Mouse (Mus musculus) skeletal muscle tissue, adult 2 months (tissue): ENCODE measurements around the gene Slc24a3.

Source experiments
- DNase-seq: peaks from one replicate; pipeline ENCODE4 v3.0.0-alpha.2; 2012; ENCODE audit warnings: low read depth, low spot score

The Slc24a3 gene

DNA sequence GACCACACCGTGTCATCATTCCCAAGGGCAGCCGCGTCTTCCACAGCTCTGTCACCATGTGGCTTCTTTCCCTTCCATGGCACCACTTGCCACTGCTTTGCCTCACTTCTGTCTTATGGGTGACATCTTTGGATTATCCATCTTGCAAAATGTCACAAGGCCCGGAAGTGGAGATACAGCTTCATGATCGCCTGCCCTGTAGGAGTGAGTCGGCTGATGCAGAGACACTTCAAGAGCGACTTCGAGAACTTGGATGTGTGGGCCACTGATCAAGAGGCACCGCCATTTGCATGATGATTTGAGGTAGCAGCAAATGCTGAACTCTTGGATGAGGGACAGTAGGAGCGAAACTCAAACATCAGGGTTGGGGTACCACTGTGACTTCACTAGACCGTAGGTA lies 46.0 kb downstream of the Slc24a3 start:
- DNase-seq = no peak

DNA sequence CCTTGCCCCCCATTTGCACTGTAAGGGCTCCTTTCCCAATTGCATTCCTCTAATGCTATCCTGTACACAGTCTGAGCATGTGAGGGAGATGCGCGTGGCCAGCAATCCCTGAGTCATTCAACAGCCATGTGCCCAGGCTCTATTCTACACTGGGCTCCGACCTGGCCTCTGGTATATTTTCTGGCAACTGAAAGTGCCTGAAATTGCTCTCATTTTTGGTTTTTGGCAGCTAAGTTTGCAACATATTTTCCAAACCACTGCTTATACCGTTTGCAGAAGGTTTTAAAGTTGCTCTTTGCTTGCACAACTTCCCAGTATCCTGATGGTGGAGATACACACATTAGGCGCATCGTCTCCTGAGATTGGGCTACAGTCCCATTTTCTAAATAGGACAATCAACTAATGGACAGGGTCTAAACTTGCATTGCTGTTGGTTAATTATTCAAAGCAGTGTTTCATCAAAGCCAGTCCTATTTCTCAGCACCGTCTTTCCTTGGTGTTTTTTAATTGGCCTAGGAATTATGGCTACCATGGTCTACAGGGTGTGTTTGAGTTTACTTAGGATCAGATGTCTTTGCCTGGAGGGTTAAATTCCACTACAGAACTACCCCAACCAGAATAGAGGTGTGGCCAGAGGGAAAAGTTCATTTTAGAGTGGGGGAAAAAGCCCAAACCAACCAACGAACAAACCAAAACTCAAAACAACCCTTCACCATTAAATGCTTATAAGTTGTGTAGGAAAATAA lies 46.7 kb downstream of the Slc24a3 start:
- DNase-seq = no peak

DNA sequence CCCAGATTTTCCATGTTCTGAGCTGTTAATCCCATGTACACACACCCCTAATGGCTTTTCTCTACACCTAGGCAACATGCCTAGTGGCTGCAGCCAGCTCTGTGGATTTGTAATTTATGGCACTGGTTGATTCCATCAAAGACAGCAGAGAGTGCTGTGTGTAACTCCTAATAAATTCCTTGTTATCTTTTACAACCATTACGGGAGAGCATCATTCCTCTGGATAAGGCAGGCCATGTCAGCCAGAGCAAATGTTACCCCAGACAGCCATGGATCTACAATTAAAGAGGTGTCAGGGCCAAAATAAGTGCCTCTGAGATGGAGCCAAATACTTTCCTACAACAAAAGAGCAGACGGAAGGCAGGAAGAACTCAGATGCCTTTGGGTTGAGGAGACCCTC lies 49.0 kb downstream of the Slc24a3 start:
- no peak for DNase-seq

DNA sequence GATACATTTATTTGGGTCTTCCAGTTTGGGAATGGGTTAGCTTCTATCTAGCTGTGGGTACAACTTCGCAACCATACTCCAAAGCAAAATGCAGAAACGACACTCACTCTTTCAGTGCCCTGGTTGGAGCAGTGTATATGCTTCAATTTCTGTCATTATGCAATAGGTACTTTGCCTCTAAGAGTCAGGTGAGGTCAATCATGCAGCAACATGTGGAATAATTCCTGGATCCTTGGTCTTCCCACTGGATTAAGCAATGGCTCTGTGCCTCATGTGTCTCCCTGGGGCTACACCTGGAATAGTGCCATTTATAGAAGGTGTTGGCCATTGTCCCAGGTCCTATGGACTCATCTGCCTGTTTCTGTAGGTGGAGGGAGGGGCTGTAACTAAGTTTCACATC lies 49.9 kb downstream of the Slc24a3 start:
- no peak for DNase-seq

DNA sequence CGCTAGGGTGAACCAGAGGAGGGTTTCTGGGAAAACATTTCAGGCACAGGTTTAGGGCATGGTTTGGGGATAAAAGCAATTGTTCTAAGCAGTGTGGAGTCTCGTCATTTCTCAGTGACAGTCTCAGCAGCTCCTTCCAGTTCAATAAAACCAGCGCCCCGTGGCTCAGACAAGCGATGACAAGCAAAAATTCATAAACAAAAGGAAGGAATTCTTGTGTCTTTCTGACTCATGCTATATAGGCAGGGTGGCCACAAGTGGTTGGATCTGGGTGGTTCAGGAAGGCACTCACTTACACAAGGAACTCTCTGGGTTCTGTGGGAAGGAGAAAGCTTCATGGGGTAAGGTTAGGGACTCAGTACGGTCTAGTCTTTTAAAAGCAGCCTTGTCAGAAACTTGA lies 51.7 kb downstream of the Slc24a3 start:
- no peak for DNase-seq

DNA sequence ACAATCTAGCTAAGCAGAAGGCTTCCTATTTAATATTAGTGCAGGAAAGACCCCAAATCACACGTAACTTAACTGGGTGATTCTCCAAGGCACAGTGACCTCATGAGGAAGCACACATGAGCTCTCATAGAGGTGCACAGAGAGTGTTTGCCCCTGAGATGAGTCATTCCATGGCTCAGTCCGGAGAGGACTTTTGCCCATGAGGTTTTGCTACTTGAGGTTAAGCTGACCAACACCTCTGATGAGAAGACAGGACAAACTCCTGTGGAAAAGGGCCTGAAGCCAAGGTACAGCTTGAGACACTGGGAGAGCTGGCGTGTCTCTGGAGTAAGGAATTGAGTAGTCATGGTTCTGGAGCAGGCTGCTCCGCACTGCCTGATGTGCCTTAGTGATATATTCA lies 56.1 kb downstream of the Slc24a3 start:
- DNase-seq = no peak

DNA sequence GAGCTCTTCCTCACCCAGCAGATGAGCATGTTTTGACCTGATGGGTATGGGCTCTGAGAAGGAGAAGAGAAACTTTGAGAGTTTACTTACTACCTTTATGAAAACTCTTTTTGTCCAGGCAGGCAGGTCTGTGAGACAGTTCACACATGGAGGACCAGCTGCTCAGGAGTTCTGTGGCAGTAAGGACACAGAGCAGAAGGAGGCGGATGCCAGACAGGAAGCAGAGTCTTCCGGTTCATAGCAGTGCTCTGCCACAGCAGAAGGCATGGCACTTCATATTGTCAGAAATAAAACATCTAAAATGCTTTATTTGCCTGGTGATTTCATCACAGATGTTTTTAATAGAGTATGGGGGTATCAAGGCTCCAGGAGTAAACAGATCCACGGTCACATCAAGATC lies 58.1 kb downstream of the Slc24a3 start:
- no peak for DNase-seq

DNA sequence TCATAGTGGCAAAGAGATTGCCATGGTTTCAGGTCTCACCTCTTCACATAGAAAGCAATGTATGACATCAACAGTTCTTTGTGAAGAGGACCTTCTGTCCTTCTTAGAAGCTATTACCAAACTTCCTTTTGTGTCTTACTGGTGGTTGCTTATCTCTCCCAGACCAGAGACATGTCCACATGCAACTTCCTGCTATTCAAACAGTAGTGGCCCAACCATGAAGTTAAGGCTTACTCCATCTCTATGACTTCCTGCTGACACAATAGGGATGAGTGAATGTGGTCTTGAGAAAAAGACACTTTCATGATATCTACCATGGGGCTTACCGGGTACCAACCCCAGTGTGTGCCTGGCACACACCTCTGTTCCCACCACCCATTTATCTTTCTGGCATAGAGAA lies 58.5 kb downstream of the Slc24a3 start:
- no peak for DNase-seq

DNA sequence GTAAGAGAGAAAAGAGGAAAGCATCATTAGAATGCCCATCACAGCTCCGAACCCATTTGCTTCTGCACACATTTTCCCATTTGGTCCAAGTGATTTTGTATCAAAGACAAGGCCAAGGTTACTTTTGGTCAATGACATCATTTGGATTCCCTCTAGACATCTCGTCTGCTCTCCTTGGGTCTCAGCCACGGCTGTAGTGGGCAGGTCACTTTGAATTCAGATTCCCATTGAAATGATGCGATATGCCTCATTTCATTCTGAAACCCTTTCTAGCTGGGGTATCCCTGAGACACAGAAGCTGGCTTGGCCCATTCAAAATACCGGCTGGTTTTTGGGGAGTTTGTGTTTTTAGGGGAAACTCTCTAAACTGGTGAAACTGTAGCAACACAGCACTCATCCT lies 59.8 kb downstream of the Slc24a3 start:
- no peak for DNase-seq

DNA sequence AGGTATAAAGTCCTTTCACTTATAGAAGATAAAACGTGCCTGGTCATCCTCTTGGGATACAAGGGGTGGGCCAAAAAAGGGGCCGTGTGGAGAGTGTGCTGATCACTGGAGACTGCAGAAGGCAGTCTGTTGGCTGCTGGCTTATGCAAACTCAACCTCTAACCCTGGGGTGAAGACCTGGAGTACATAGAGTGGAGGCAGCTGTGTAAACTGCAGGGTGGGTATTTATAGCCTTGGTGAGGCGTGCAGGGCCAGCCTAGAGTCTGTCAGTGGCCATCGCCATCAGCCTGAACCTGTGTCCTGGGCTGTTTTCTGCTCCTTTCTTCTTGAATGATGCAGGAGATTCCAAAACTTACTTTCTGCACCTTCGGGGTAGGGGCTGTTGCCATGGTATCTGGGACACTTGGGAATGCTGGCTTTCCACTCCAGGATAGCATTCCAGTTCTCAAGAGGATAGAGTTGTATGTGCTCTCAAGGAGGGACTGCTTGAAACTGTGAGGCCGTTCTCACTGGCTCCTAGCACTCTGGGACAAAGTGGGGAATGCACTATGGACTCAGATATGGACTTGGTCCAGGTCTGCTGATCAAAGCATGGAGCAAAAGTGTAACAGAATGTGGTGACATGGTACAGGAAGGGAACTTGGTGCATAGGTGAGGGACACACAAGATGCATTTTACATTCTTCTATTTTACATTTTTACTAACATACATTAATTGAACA lies 65.4 kb downstream of the Slc24a3 start:
- DNase-seq = peak; percentile 11

DNA sequence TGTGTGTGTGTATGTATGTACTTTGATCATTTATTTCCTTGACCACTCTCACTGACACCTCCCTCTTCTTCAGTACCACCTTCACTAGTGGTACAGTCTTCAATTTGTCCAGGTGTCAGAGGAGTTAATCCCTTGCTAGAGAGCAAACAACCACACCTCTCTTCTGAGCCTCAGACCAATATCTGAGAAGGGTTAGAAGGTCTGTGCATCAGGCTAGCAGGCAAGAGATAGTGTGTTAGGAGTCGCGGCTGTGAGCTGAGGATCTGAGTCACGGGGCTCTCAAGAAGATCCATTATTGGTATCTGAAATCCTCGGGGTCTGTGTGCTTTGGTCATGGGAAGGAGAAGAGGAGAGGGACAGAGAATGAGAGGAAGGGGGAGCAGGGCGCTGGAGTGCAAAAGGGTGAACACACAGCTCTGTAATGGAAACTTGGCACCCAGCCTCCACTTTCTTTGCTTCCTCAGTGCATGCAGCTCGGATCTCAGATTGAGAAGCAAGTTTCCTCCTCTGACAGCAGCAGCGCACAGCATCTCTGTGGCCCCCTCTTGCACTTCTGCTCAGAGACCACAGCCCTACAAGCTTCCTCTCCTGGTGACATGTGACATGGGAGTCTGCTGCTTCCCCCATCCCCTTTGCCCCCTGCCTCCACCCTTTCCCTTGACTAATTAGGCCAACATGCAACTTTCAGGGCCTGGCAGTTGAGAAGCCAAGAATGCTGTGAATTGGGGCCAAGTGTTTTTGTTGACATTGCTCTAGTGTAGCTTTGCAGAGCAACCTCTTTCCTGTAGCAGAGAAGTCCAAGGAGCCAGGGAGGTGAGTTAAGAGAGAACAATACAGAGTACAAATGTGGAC lies 66.2 kb downstream of the Slc24a3 start:
- peak; percentile 54 for DNase-seq

DNA sequence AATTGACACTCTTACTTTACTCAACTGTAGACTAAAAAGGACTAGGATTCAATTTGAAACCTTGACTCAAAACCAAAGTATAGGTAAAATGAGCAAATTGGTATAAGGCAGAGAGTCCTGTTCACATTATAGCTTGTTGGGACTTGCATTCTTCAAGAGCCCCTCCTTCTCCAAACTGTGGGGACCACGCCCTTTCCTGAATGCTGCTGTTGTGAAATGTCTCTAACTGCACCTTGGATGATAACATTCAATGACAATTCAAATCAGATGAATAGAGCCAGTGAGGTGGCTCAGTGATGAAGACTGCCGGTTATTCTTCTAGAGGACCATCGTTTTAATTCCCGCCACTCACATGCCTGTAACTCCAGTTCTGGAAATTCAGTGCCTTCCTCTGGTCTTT lies 78.8 kb downstream of the Slc24a3 start:
- no peak for DNase-seq

DNA sequence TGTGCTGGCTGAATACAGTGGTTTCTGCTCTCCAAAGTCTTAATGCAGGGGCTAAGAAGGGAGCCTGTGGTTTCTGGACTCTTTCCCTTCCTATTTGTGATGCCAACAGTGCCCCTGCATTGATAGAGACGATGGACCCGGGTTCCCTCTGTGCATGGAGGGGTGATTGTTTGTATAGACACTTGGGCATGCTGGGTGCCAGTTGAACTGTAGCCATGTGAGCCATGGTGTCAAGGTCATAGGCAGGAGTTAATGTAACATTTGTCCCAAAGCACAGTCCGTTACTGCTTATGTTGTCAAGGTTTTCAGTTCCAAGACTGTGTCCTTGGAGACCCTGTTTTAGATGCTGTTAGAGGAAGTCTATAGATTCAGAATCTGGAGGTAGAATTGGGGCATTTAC lies 80.6 kb downstream of the Slc24a3 start:
- DNase-seq = no peak

DNA sequence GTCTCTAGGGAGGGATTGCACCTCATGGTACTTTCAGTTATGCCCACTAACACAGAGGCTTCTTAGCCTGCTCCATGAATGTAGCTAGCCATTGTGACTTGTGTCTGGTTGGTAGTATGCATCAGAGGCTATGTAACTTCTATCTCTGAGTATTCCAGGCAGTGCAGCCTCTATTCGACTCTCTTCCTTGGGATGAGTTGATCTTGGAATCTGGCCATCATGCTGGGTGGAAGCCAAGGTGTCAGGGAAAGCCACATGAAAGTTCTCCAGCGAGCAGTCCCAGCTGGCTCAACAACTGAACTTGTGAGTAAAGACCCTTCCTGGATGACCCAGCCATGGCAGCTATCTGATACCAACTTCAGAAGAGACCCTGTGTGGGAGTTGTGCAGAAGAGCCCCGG lies 89.8 kb downstream of the Slc24a3 start:
- peak; percentile 16 for DNase-seq

DNA sequence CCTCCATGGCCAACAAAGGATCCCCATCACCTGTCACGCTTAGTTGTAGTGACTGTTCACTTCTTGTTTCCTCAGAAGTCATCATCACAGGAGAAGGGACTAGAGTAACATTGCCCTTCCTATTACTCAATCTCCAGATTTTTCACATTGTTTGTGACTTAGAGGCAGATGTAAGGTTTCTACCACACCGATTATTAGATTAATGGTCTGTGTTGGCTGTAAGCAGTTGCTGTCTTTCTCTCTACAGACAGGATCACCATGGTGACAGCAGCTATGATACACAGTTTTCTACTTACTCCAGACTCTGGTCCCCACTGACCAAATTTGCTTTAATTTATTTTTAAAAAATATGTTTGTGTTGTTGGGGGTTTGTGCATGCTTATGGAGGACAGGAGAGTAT lies 90.3 kb downstream of the Slc24a3 start:
- no peak for DNase-seq

DNA sequence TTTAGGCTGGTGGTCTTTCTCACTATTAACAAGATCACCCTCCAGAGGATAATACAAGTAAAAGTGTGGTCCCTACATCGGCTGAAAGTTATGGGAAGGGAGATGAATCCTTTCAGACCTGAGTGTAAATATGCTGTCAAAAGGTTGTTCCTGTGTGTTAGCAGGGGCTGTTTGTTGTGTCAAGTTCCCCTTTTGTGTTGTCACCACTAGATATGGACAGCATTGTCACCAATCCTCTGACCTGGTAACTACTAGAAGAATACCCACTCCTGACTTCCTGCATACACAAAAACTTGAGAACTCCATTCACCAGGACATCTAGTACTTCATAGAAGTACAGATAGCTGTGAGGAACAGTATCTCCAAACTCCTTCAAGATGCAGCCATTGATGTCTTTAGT lies 93.0 kb downstream of the Slc24a3 start:
- no peak for DNase-seq

DNA sequence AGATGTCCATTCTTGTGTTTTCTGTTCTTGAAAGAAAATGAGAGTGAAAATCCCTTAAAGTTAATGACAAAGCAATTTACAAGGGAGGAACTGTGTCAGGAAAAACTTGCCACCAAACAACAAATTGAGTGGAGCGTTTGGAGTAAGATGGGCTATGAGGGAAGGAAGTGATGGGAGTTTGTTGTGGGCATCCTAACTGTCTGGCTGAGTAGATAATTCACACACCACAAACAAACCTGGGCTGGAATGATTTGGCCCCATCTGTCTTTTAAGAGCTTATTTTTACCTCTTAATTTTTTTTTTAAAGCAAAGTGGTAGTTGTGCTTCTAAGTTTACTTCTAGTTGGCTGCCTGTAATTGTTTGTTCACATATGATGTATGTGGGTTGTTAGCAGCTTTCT lies 94.6 kb downstream of the Slc24a3 start:
- DNase-seq = no peak

DNA sequence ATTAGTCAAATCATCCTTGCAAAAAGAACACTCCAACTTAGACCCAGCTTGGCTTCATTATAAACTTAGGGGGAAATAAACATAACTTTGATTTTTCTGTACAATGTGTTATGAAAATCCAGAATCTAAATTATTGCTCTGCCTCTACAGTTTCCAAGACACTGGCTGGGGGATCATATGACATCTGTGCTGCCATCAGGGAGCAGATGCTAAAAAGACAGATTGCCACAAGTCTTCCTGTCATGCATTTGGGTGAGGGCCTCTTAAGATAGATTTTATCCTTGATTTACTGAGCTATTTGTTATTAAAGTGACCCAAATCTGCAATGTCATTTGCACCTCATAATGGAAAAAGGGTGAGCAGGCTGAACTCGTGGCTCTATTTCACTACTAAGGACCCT lies 99.2 kb downstream of the Slc24a3 start:
- DNase-seq = no peak

DNA sequence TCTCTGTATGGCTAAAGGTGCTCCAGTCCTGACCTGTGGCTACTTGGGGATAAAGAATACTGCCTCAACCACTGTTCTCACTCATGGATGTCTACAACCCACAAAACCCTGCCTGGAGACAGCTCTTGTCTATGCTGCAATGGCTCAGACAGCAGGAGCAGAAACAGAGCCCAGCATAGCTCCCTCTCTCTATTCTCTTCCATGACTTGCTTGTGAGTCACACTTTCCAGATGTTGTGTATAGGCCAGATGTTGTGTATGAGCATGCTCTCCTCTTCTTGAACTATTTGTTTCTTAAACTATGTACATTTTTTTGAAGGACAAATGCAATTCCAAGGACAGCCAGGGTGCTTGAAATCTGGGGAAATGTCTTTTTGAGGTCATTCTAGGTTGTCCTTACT lies 101.4 kb downstream of the Slc24a3 start:
- no peak for DNase-seq

DNA sequence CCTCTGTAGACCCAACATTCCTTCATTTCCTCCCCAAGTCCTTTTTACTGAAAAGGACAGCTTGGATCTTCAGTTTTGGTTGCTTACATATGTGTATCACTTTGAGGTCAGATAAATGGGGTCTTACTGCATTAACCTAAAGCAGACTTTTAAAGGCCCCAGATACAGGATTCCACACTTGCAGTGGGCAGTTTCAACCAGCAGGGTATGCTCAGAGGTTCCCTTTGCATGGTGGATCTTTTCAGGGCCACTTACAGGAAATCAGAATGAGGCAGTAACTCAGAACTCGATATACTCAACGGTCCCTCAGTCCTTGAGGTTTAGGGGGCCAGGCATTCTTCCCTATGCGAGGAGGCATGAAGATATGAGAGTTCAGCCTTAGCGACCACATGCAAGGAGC lies 101.9 kb downstream of the Slc24a3 start:
- DNase-seq = no peak

DNA sequence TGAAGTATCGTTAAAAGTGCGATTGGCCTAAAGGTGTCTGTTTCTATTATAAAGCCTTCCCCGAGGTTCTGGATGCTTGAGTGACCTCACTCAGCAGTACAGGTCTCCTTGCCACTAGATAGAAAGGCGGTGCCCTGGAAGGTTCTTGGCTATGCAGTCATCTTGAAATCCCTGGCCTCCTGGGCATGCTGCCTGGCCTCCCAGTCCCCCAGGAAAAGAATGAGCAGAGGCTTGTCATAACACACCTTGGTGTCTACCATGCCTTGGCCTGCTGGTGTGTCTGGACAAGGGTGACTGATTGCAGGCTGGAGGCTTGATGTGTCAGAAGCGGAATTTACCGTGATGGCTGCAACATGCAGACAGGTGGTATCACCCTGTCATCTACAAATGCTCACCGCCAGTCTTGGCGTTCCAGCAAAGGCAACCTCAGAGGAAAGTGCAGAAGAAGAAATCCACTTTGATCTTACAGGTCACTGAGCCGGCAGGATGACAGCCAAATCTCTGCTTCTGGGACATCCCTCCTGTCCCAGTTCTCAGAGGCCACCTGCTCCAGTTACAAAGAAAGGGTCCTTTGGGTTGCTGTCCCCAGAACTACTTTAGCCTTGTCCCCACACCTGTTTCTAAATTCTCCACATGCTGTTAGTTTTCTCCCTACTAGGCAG lies 106.6 kb downstream of the Slc24a3 start:
- no peak for DNase-seq

DNA sequence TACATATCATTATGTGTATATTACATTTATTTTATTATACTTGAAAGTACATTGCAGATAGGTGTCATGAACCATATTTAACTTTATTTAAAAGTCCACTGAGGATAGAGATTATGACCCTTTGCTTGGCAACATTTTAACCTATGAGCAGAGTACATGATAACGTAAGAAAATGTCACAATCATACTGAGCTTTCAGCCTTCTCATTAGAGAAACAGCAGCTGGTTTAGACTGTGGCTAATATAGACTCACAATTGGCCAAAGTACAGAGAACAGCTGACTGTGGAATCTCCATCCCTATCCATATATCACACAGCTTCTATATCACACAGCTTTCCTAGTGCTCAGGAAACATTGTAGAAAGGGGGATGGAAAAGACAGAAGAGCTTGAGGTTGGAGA lies 111.8 kb downstream of the Slc24a3 start:
- no peak for DNase-seq
